In the genomic region with DNA sequence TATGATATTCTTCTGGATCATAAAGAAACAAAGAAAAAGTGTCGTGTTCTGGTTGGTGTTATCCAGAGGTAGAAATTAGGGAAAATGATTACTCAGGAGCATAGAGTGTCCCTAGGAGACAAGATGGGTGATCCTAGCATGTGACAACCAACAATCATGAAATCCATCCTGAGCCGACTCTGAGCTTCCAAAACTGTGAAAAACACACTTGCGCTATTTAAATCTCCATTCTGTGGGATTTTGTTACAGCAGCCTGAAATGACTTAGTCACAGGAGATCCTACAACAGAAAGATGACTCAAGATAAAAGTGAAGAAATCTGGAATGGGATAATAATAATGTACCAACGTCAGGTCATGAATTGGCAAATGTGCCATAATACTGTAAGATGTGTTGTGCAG, we compare ENCODE assay signal across 20 mouse cellular contexts.
"Had no signal": no experiment of that assay in that cellular context is flagged by ENCODE, and none has a peak within 500 bp of the region (broad histone marks: within the 10 kb centered on the region; RNA-seq: fewer than 3 reads in every experiment).

No protein-coding gene starts in this region.

- DNase-seq: cerebellum, adult 9-10 months; cerebellum, adult 9-11 months; cerebellum, postnatal 10 days; cerebellum, postnatal 14 days; cerebellum, postnatal 25 days; cerebellum, postnatal 36 days; embryo, embryonic 11 days; forebrain, postnatal 0 days; gastrocnemius, adult 2 months; gastrocnemius, postnatal 10 days; gastrocnemius, postnatal 14 days; gastrocnemius, postnatal 25 days; gastrocnemius, postnatal 36 days; heart, adult 11 months; heart, adult 18-20 months; heart, adult 2 months had no signal

- ATAC-seq: forebrain, embryonic 13.5 days; forebrain, embryonic 14.5 days; forebrain, embryonic 15.5 days; forebrain, embryonic 16.5 days; forebrain, postnatal 0 days had no signal
